ENCODE assay signal across 16 mouse cellular contexts in genomic region chr2:166561781-166562180, GRCm38 (mm10).
"Had no signal": no experiment of that assay in that cellular context is flagged by ENCODE, and none has a peak within 500 bp of the region (broad histone marks: within the 10 kb centered on the region; RNA-seq: fewer than 3 reads in every experiment).

No protein-coding gene starts in this region.

- DNase-seq: kidney, adult 9 months; kidney, postnatal 4 days; left cerebral cortex, postnatal 4 days; liver; liver, embryonic 13.5 days; liver, postnatal 0 days; lung, postnatal 14 days; thymus, adult 18-20 months; thymus, postnatal 14 days had no signal

- H3K4me2 ChIP-seq: liver, embryonic 13.5 days; lung, embryonic 15.5 days; midbrain, embryonic 13.5 days; neural tube, embryonic 15.5 days had no signal

- H3K27ac ChIP-seq: kidney, postnatal 0 days; layer of hippocampus, adult 2 months; liver, embryonic 13.5 days; lung, embryonic 15.5 days; macrophage; midbrain, embryonic 13.5 days; neural tube, embryonic 15.5 days had no signal

- H3K4me3 ChIP-seq: layer of hippocampus, adult 2 months; liver, embryonic 13.5 days; lung, embryonic 15.5 days; midbrain, embryonic 13.5 days; myocyte; neural tube, embryonic 15.5 days had no signal

- H3K27me3 ChIP-seq: liver, embryonic 13.5 days; lung, embryonic 15.5 days had no signal

- H3K9ac ChIP-seq: liver, embryonic 13.5 days; liver, postnatal 0 days; lung, embryonic 15.5 days; midbrain, embryonic 13.5 days; neural tube, embryonic 15.5 days had no signal

- H3K36me3 ChIP-seq: lung, embryonic 15.5 days; neural tube, embryonic 15.5 days had no signal

- H3K9me3 ChIP-seq: liver, embryonic 13.5 days; lung, embryonic 15.5 days; midbrain, embryonic 13.5 days; neural tube, embryonic 15.5 days had no signal

- ATAC-seq: liver, postnatal 0 days; midbrain, embryonic 13.5 days had no signal
